Mouse (Mus musculus) midbrain, postnatal 0 days (tissue): ENCODE measurements at regions not wholly inside any gene's neighbourhood (a gene's known extent, or its start where the extent isn't known, plus 50 kb on each side); places are given as distances from the start of the nearest gene placed in this dataset.

Source experiments
- ATAC-seq: fragments of 200-750 bp; cut with Nextera tagmentation; 2 replicates; pipeline ENCODE4 v1.8.0; 2017; ENCODE audit warnings: moderate number of reproducible peaks, mild to moderate bottlenecking, moderate TSS enrichment, moderate library complexity; ENCODE audit not compliant: low FRiP score
- DNase-seq: peaks from one replicate; pipeline ENCODE4 v3.0.0-alpha.2; 2015; ENCODE audit warnings: low spot score
- H3K27ac ChIP-seq: fragments of 300-500 bp; sonication (generic); 2 replicates; pipeline ENCODE4 v1.5.1; 2014; ENCODE audit warnings: low read depth, mild to moderate bottlenecking, low read length, mixed read lengths
- H3K27me3 ChIP-seq: fragments of 300-500 bp; sonication (generic); 2 replicates; pipeline ENCODE4 v1.6.1; 2014; ENCODE audit warnings: low read length, control low read depth, mixed read lengths; ENCODE audit not compliant: insufficient read depth
- H3K36me3 ChIP-seq: fragments of 300-500 bp; sonication (generic); 2 replicates; pipeline ENCODE4 v1.6.1; 2014; ENCODE audit warnings: low read length, control low read depth, mixed read lengths; ENCODE audit not compliant: insufficient read depth
- H3K4me1 ChIP-seq: fragments of 300-500 bp; sonication (generic); 2 replicates; pipeline ENCODE4 v1.6.1; 2014; ENCODE audit warnings: mild to moderate bottlenecking, control low read depth, antibody characterized with exemption, low read length, mixed read lengths; ENCODE audit not compliant: insufficient read depth
- H3K4me2 ChIP-seq: fragments of 300-500 bp; sonication (generic); 2 replicates; pipeline ENCODE4 v1.6.1; 2014; ENCODE audit warnings: low read depth, mild to moderate bottlenecking, low read length, mixed read lengths; ENCODE audit not compliant: poor library complexity, severe bottlenecking
- H3K4me3 ChIP-seq: fragments of 300-500 bp; sonication (generic); 2 replicates; pipeline ENCODE4 v1.5.1; 2014; ENCODE audit warnings: low read depth, mild to moderate bottlenecking, low read length, moderate library complexity
- H3K9ac ChIP-seq: fragments of 300-500 bp; sonication (generic); replicated peaks from 2 replicates; pipeline ENCODE4 v1.6.1; 2014; ENCODE audit warnings: mild to moderate bottlenecking, low read length, moderate library complexity, mixed read lengths; ENCODE audit not compliant: poor library complexity, severe bottlenecking
- H3K9me3 ChIP-seq: fragments of 300-500 bp; sonication (generic); 2 replicates; pipeline ENCODE4 v1.6.1; 2016; ENCODE audit warnings: low read length, control low read depth
- CTCF ChIP-seq: IDR thresholded peaks from 2 replicates; pipeline ENCODE4 v1.5.1; 2016; ENCODE audit warnings: antibody characterized with exemption, mild to moderate bottlenecking
- WGBS: fragments of 180-500 bp; shearing (Covaris S2); extraction: QIAGEN DNeasy Blood & Tissue Kit; methylation state at CpG from one replicate; pipeline ENCODE4 v1.1.7; 2014; 5-methylcytosine and 5-hydroxymethylcytosine counted together

DNA sequence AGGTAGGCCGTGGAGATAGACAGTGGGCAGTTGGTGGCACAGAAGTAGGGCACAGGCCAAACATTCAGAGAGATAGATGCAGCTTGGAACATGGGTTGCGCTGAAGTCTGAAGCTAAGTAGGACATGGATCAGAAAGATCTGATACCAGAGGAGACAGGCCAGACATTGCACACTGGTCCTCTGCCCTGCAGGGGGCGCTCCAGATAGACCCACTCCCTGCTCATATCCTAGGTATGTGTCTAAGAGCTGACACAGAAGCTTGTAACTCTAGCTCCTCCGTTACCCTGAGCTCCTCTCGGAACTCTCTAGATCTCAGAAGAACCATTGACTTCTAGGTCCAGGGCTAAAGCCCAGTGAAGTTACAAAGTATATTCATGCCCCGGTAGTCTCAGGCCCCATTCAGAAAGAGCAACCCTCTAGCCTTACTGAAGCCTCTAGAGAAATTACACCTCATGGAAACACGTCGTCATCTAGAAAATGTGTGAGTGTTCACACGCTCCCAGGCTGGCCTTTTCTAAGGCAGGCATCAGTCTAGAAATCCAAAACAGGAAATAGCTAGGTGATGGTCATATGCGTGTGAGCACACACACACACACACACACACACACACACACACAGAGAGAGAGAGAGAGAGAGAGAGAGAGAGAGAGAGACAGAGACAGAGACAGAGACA is 87.8 kb upstream of the Tank start:
- Histone ChIP-seq H3K9me3 (no peaks in the 10 kb centered on the region), H3K27me3 (0 out of 2 replicates have a peak, but pooled peaks cover 5% of the 10 kb centered on the region), H3K4me1 (no peaks in the 10 kb centered on the region), H3K27ac (no peak overlapping the region), H3K4me2 (no peak overlapping the region), H3K4me3 (no peak overlapping the region), H3K9ac (no peak overlapping the region), H3K36me3 (no peaks in the 10 kb centered on the region)
- DNase-seq (no peak), ATAC-seq (no peak)
- peak; percentile 24; the same call in 1 of the 2 replicates for TF ChIP-seq CTCF
- WGBS = 86% methylated on average over 10 of the region's 10 CpGs

GRCm38 (mm10) chr2:61489762-61490161 is 88.6 kb upstream of the Tank start:
- ATAC-seq = no peak
- no peak overlapping the region for H3K4me2 ChIP-seq
- no peak for DNase-seq
- H3K27ac ChIP-seq = no peak overlapping the region
- no peaks in the 10 kb centered on the region for H3K36me3 ChIP-seq
- 95% methylated on average over 10 of the region's 10 CpGs for WGBS
- H3K9me3 ChIP-seq = no peaks in the 10 kb centered on the region
- no peak for TF ChIP-seq CTCF
- no peak overlapping the region for H3K4me3 ChIP-seq
- no peak overlapping the region for H3K9ac ChIP-seq
- no peaks in the 10 kb centered on the region for H3K4me1 ChIP-seq
- H3K27me3 ChIP-seq = 0 out of 2 replicates have a peak, but pooled peaks cover 5% of the 10 kb centered on the region

- WGBS = 63% methylated on average over 1 of the region's 1 CpGs
- no peak for TF ChIP-seq CTCF
- Histone ChIP-seq H3K27ac (no peak overlapping the region), H3K4me3 (no peak overlapping the region), H3K4me1 (no peaks in the 10 kb centered on the region), H3K9ac (no peak overlapping the region), H3K36me3 (no peaks in the 10 kb centered on the region), H3K27me3 (0 out of 2 replicates have a peak, but pooled peaks cover 5% of the 10 kb centered on the region), H3K9me3 (no peaks in the 10 kb centered on the region), H3K4me2 (no peak overlapping the region)
- ATAC-seq (no peak), DNase-seq (no peak)
These were observed 94.6 kb upstream of the Tank start for GRCm38 (mm10) chr2:61483820-61484219.

- Histone ChIP-seq H3K4me2 (no peak overlapping the region), H3K36me3 (no peaks in the 10 kb centered on the region), H3K9me3 (no peaks in the 10 kb centered on the region), H3K4me3 (no peak overlapping the region), H3K27me3 (no peaks in the 10 kb centered on the region), H3K4me1 (no peaks in the 10 kb centered on the region), H3K27ac (no peak overlapping the region), H3K9ac (no peak overlapping the region)
- DNase-seq (no peak), ATAC-seq (no peak)
- WGBS = 87% methylated on average over 4 of the region's 4 CpGs
- no peak for TF ChIP-seq CTCF
These were observed 101.7 kb upstream of the Tank start for GRCm38 (mm10) chr2:61476648-61477047.

DNA sequence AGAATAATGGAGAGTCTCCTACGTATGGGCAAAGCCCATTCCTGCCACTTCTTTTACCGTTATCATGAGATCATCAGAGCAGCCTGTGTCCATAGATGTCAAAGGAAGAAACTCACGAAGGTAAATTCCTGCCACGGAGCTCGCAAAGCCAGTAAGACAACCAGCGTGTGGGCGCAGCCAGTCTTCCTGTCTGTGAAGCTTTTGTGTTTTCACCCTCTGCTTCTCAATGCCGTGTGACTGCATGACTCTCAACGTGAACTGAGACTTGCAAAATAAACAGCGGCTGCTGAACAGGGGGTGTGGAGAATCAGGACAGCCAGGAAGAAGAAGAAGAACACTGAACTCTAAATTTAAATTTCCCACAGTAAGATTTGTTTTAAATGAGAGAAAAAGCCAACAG is 103.8 kb upstream of the Tank start:
- WGBS = 59% methylated on average over 10 of the region's 10 CpGs
- Histone ChIP-seq H3K36me3 (no peaks in the 10 kb centered on the region), H3K4me2 (no peak overlapping the region), H3K27me3 (no peaks in the 10 kb centered on the region), H3K9ac (no peak overlapping the region), H3K27ac (no peak overlapping the region), H3K4me1 (no peaks in the 10 kb centered on the region), H3K4me3 (no peak overlapping the region), H3K9me3 (no peaks in the 10 kb centered on the region)
- ATAC-seq (no peak), DNase-seq (no peak)
- no peak for TF ChIP-seq CTCF

DNA sequence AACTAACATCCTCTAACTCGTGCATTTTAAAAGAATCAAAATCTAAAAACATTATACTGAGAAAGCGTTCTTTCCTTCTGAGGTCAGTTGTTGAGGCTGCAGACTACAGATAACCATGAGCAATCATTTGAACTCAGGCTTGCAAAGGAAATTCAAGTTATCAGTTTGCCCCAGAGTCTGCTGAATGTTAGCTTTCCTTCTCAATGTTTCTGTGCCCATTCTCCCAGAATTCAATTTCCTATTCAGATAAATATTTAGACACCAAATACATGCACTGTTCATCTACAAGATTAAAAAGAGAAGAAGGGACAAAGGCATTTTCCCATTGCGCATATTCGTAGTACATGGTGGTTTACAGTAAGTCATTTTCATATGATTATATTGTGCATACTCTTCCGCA is 107.9 kb upstream of the Tank start:
- Histone ChIP-seq H3K4me3 (no peak overlapping the region), H3K9ac (no peak overlapping the region), H3K36me3 (no peaks in the 10 kb centered on the region), H3K4me2 (no peak overlapping the region), H3K4me1 (no peaks in the 10 kb centered on the region), H3K9me3 (no peaks in the 10 kb centered on the region), H3K27me3 (no peaks in the 10 kb centered on the region), H3K27ac (no peak overlapping the region)
- ATAC-seq (no peak), DNase-seq (no peak)
- WGBS = 94% methylated on average over 5 of the region's 5 CpGs
- TF ChIP-seq CTCF = no peak
